Mouse (Mus musculus) stomach, embryonic 14.5 days (tissue): ENCODE data around the gene Brdt. TPM values are rescaled to one million over a fixed set of nuclear protein-coding genes. Genes with fewer than 3 reads are reported as not detected.
"Not testable (repeated sequence)": the region's sequence is repeated elsewhere in the genome, so short reads cannot be mapped to it uniquely, and the experiment has no call there.

Experiments
- ATAC-seq: fragments of 200-750 bp; cut with Nextera tagmentation; 2 replicates; pipeline ENCODE4 v1.8.0; 2017; ENCODE audit warnings: low read depth, moderate TSS enrichment; ENCODE audit not compliant: insufficient number of reproducible peaks, insufficient read depth, low FRiP score
- H3K27ac ChIP-seq: fragments of 300-500 bp; sonication (generic); 2 replicates; pipeline ENCODE4 v1.5.1; 2014; ENCODE audit warnings: mild to moderate bottlenecking, low read length, moderate library complexity, mixed read lengths
- H3K27me3 ChIP-seq: fragments of 300-500 bp; sonication (generic); 2 replicates; pipeline ENCODE4 v1.6.1; 2014; ENCODE audit warnings: low read length, control low read depth, mixed read lengths; ENCODE audit not compliant: control insufficient read depth, insufficient read depth
- H3K36me3 ChIP-seq: fragments of 300-500 bp; sonication (generic); 2 replicates; pipeline ENCODE4 v1.6.1; 2014; ENCODE audit warnings: mild to moderate bottlenecking, control low read depth, low read length, moderate library complexity, mixed read lengths; ENCODE audit not compliant: control insufficient read depth, insufficient read depth
- H3K4me1 ChIP-seq: fragments of 300-500 bp; sonication (generic); 2 replicates; pipeline ENCODE4 v1.6.1; 2014; ENCODE audit warnings: low read length, control low read depth, mixed read lengths; ENCODE audit not compliant: control insufficient read depth, insufficient read depth
- H3K4me2 ChIP-seq: fragments of 300-500 bp; sonication (generic); replicated peaks from 2 replicates; pipeline ENCODE4 v1.6.1; 2014; ENCODE audit warnings: low read depth, low read length, control low read depth
- H3K4me3 ChIP-seq: fragments of 300-500 bp; sonication (generic); 2 replicates; pipeline ENCODE4 v1.5.1; 2014; ENCODE audit warnings: low read depth, low read length, control low read depth
- H3K9ac ChIP-seq: fragments of 300-500 bp; sonication (generic); replicated peaks from 2 replicates; pipeline ENCODE4 v1.6.1; 2014; ENCODE audit warnings: low read depth, mild to moderate bottlenecking, control low read depth, low read length, moderate library complexity, mixed read lengths
- H3K9me3 ChIP-seq: fragments of 300-500 bp; sonication (generic); 2 replicates; pipeline ENCODE4 v1.6.1; 2016; ENCODE audit warnings: low read depth, low read length, control low read depth; ENCODE audit not compliant: control insufficient read depth
- WGBS: fragments of 180-500 bp; shearing (Covaris S2); extraction: QIAGEN DNeasy Blood & Tissue Kit; methylation state at CpG from one replicate; pipeline ENCODE4 v1.1.7; 2014; 5-methylcytosine and 5-hydroxymethylcytosine counted together
- polyA plus RNA-seq: library from polyadenylated mRNA; unstranded; fragments of >200 nt; fragmentation: Nextera tagmentation; extraction: Ambion mirVana; gene quantifications from 2 replicates; pipeline ENCODE4 v1.2.1, GENCODE M21; 2014

The Brdt gene
- polyA plus RNA-seq, 1 experiment from 2014 or later: 2.5 TPM

DNA sequence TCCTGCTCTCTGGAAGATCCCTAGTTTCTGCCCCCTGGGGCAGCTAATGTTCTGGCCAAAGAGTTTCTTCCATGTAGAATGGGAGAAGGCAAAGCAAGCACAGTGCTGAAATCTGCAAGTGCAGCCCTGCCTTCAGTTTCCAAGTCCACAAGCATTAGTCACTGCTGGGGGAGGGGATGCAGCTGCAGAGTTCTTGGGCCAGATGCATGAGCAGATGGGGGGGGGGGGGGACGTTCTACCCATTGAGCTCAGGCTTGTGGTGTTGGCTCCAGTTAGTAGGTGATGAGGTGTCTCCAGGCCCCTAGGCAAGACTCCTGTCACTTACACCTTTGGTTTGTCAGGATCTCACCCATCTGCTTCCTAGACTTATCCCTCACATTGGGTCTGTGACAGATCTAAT is 24.8 kb downstream of the Brdt start:
- Histone ChIP-seq H3K4me1 (no peaks in the 10 kb centered on the region), H3K27ac (no peak overlapping the region), H3K9me3 (no peaks in the 10 kb centered on the region), H3K4me2 (no peak overlapping the region), H3K27me3 (no peaks in the 10 kb centered on the region), H3K4me3 (no peak overlapping the region), H3K36me3 (no peaks in the 10 kb centered on the region), H3K9ac (no peak overlapping the region)
- WGBS: 29% methylated on average over 1 of the region's 1 CpGs
- no peak for ATAC-seq

GRCm38 (mm10) chr5:107357723-107358122 is 26.8 kb downstream of the Brdt start:
- H3K27me3 ChIP-seq: no peaks in the 10 kb centered on the region
- no peaks in the 10 kb centered on the region for H3K9me3 ChIP-seq
- 85% methylated on average over 8 of the region's 8 CpGs for WGBS
- ATAC-seq: no peak
- no peak overlapping the region for H3K4me2 ChIP-seq
- H3K27ac ChIP-seq: no peak overlapping the region
- no peak overlapping the region for H3K9ac ChIP-seq
- no peak overlapping the region for H3K4me3 ChIP-seq
- H3K4me1 ChIP-seq: no peaks in the 10 kb centered on the region
- no peaks in the 10 kb centered on the region for H3K36me3 ChIP-seq

DNA sequence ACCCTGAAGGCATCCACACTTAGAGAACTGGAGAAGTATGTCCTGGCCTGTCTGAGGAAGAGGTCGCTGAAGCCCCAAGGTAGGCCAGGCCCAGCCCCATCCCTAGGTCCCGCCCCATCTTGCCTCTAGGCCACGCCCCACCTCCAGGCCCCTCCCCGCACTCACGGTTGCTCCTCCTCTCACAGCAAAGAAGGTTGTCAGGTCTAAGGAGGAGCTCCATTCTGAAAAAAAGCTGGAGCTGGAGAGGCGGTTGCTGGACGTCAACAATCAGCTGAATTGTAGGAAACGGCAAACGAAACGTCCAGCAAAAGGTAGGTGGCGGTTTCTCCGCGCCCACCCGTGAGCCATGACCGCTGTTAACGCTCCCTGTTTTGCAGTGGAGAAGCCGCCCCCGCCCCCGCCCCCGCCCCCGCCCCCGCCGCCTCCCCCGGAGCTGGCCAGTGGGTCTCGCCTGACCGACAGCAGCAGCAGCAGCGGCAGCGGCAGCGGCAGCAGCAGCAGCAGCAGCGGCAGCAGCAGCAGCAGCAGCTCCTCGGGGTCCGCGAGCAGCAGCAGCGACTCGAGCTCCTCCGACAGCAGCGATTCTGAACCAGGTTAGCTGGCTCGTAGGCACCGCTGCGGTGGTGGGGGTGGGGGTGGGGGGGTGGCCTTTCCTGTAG is 28.6 kb downstream of the Brdt start:
- Histone ChIP-seq H3K9ac (peak overlapping the region; percentile 34; the same call in 1 of the 2 replicates), H3K27ac (peak overlapping the region; percentile 21; the same call in 1 of the 2 replicates), H3K4me2 (peak overlapping the region; percentile 50), H3K27me3 (no peaks in the 10 kb centered on the region), H3K9me3 (no peaks in the 10 kb centered on the region), H3K4me3 (peak overlapping the region; percentile 48), H3K4me1 (no peaks in the 10 kb centered on the region), H3K36me3 (no peaks in the 10 kb centered on the region)
- under 1% methylated on average over 38 of the region's 40 CpGs for WGBS
- ATAC-seq: peak; percentile 97

DNA sequence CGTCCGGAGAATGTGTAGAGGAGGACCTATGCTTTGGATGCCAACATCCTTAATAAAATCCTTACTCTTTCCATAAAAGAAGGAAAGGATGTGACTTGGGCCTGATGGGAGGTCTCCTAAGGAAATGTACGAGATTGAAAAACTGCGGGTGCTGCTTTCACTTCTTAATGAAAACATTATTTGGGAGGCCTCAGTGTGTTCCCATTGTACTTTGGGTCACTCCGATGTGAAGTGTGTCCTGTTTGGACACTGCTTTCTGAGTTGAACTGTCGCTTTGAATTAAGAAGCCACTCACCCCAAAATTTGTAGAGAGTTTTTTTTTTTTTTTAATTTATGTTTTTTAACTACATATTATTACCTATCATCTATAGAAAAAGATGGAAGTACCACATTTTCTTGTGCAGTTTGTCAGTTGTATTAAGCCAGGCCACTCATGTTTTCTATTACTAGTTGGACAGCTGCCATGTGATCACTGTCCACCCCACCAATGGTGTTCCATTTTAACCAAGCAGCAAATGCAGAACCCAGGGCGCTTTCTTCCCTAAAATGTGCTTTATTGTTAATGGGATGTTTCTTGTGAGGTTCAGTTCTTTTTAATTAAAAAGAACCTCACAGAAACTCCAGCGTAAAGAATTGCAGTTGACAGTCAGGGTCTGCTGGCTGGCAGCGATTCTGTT is 29.2 kb downstream of the Brdt start:
- ATAC-seq: no peak
- peak overlapping the region; percentile 34; the same call in 1 of the 2 replicates for H3K9ac ChIP-seq
- H3K9me3 ChIP-seq: no peaks in the 10 kb centered on the region
- H3K36me3 ChIP-seq: no peaks in the 10 kb centered on the region
- H3K27me3 ChIP-seq: no peaks in the 10 kb centered on the region
- H3K4me1 ChIP-seq: no peaks in the 10 kb centered on the region
- H3K4me2 ChIP-seq: peak overlapping the region; percentile 50
- H3K4me3 ChIP-seq: peak overlapping the region; percentile 48
- H3K27ac ChIP-seq: no peak overlapping the region; the same call in 1 of the 2 replicates
- 31% methylated on average over 9 of the region's 9 CpGs for WGBS

- no peak overlapping the region for H3K4me3 ChIP-seq
- no peak overlapping the region for H3K27ac ChIP-seq
- no peaks in the 10 kb centered on the region for H3K4me1 ChIP-seq
- H3K9me3 ChIP-seq: no peaks in the 10 kb centered on the region
- no peaks in the 10 kb centered on the region for H3K27me3 ChIP-seq
- no peak overlapping the region for H3K4me2 ChIP-seq
- H3K9ac ChIP-seq: no peak overlapping the region
- WGBS: 78% methylated on average over 3 of the region's 3 CpGs
- ATAC-seq: no peak
- H3K36me3 ChIP-seq: no peaks in the 10 kb centered on the region
These were observed 39.1 kb downstream of the Brdt start for GRCm38 (mm10) chr5:107370040-107370439.

DNA sequence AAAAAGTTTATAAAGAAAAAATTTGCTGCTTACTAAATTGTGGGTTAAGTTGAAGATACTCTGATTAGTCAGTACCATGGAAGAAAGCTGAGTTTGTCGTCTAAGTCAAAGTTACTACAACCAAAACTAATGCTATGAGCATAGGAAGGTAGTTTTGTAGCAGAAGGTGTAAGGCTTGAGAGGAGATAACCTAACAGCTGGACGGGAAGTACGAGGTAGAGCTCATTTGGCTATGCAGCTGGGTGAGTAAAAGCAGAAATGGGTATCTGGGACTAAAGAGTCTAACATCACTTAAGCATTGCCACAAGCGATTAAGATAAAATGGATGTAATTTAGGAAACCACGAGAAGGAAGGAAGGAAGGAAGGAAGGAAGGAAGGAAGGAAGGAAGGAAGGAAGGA is 40.4 kb downstream of the Brdt start:
- H3K36me3 ChIP-seq: no peaks in the 10 kb centered on the region
- H3K27ac ChIP-seq: no peak overlapping the region
- no peaks in the 10 kb centered on the region for H3K9me3 ChIP-seq
- whole genome bisulfite sequencing: 83% methylated on average over 5 of the region's 5 CpGs
- no peaks in the 10 kb centered on the region for H3K4me1 ChIP-seq
- no peak overlapping the region for H3K4me3 ChIP-seq
- no peak overlapping the region for H3K9ac ChIP-seq
- no peak for ATAC-seq
- no peaks in the 10 kb centered on the region for H3K27me3 ChIP-seq
- no peak overlapping the region for H3K4me2 ChIP-seq

DNA sequence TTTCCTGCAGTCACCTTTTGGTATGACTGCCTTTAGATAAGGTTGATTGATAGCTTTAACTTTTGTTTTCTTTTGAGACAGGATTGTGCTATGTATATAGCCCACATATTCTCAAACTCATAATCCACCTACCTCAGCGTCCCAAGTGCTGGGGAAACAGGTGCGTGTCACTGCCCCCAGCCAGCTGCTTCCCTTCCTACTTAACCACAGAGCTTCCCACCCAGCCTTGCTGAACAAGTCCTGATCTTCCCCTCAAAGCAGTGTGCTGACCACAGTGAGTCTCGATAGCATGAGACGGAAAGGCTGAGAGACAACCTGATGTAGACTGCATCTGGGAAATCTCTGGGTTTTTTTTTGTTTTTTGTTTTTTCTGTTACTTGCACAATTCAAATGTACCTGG is 42.3 kb downstream of the Brdt start:
- Histone ChIP-seq H3K4me1 (no peaks in the 10 kb centered on the region), H3K9me3 (no peaks in the 10 kb centered on the region), H3K4me2 (no peak overlapping the region), H3K27me3 (no peaks in the 10 kb centered on the region), H3K9ac (no peak overlapping the region), H3K4me3 (no peak overlapping the region), H3K36me3 (no peaks in the 10 kb centered on the region), H3K27ac (no peak overlapping the region)
- WGBS: 79% methylated on average over 4 of the region's 4 CpGs
- ATAC-seq: no peak

DNA sequence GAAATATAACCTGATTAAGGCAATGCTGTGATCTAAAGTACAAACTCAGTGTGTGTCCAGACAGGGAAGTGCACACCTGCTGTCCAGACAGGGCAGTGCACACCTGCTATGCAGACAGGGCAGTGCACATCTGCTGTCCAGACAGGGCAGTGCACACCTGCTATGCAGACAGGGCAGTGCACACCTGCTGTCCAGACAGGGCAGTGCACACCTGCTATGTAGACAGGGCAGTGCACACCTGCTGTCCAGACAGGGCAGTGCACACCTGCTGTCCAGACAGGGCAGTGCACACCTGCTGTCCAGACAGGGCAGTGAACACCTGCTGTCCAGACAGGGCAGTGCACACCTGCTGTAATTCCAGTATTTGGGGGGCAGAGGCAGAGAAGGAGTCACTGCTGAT is 55.5 kb downstream of the Brdt start:
- not testable (repeated sequence) for H3K36me3 ChIP-seq, H3K4me3 ChIP-seq, H3K4me1 ChIP-seq, H3K27ac ChIP-seq, ATAC-seq, H3K9me3 ChIP-seq, H3K9ac ChIP-seq, H3K4me2 ChIP-seq, H3K27me3 ChIP-seq
